In the genomic region with DNA sequence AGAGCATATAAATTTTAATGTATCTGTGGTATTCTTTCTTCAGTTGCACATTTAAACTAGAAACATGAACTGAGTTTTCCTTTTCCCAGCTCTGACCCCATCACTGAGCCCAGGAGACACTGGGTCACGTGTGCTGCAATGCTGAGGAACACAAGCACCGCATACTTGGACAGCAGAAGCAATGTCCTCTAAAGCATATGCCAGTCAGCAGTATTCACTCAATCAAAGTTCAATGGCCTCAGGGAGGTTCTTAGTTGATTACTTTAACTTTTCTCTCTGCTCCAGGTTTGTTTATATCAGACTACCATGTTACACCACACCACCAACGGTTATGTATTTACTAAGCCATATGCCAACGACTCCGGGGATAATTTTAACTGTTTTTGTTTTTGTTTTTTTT, we compare ENCODE assay signal across 13 mouse cellular contexts.
"Had no signal": no experiment of that assay in that cellular context is flagged by ENCODE, and none has a peak within 500 bp of the region (broad histone marks: within the 10 kb centered on the region; RNA-seq: fewer than 3 reads in every experiment).

No protein-coding gene starts in this region.

- H3K27ac ChIP-seq: hindbrain, embryonic 15.5 days; liver, embryonic 15.5 days; lung, embryonic 15.5 days had no signal

- H3K4me2 ChIP-seq: hindbrain, embryonic 15.5 days; liver, embryonic 11.5 days; liver, embryonic 15.5 days; lung, embryonic 15.5 days; midbrain, embryonic 11.5 days had no signal

- H3K9ac ChIP-seq: hindbrain, embryonic 15.5 days; liver, embryonic 15.5 days; lung, embryonic 15.5 days had no signal

- DNase-seq: kidney, postnatal 10 days; left cerebral cortex, postnatal 4 days; lung, adult 18-20 months; lung, postnatal 10 days; lung, postnatal 4 days; midbrain, embryonic 14.5 days; thymus, adult 18-20 months; thymus, postnatal 36 days had no signal

- H3K27me3 ChIP-seq: hindbrain, embryonic 15.5 days; liver, embryonic 15.5 days; lung, embryonic 15.5 days had no signal

- H3K4me3 ChIP-seq: hindbrain, embryonic 15.5 days; liver, embryonic 15.5 days; lung, embryonic 15.5 days had no signal

- H3K36me3 ChIP-seq: hindbrain, embryonic 15.5 days; liver, embryonic 15.5 days; lung, embryonic 15.5 days had no signal

- H3K9me3 ChIP-seq: hindbrain, embryonic 15.5 days; liver, embryonic 15.5 days; lung, embryonic 15.5 days had no signal
